Mouse (Mus musculus) lung, adult 2 months (tissue): Measurements from ENCODE around the gene Tor3a. TPM values are rescaled to one million over a fixed set of nuclear protein-coding genes. Genes with fewer than 3 reads are reported as not detected.

Experiments used
- DNase-seq: peaks from one replicate; pipeline ENCODE4 v3.0.0; 2022
- H3K4me1 ChIP-seq: fragments of 200-500 bp; 2 replicates; pipeline ENCODE4 v1.6.1; 2011; ENCODE audit warnings: low read length; ENCODE audit not compliant: control insufficient read depth, insufficient read depth
- H3K4me3 ChIP-seq: fragments of 200-500 bp; replicated peaks from 2 replicates; pipeline ENCODE3; 2011; ENCODE audit warnings: low read depth, mild to moderate bottlenecking, control low read depth, low read length; ENCODE audit errors: extremely low read depth
- CTCF ChIP-seq: fragments of 200-500 bp; IDR thresholded peaks from 2 replicates; pipeline ENCODE4 v1.5.1; 2011; ENCODE audit warnings: mild to moderate bottlenecking, low read length, control low read depth; ENCODE audit not compliant: insufficient read depth
- POLR2A ChIP-seq: fragments of 200-500 bp; IDR thresholded peaks from 2 replicates; pipeline ENCODE4 v1.6.1; 2011; ENCODE audit warnings: low read depth, mild to moderate bottlenecking, control low read depth, low read length, borderline replicate concordance; ENCODE audit errors: extremely low read depth
- WGBS: fragments of 180-500 bp; shearing (Covaris S2); methylation state at CpG from one replicate; pipeline ENCODE4 v1.1.7; 2018; 5-methylcytosine and 5-hydroxymethylcytosine counted together
- polyA plus RNA-seq: library from polyadenylated mRNA; depleted of rRNA; stranded (reverse); fragments of >200 nt; gene quantifications from 2 replicates; pipeline ENCODE4 v1.2.3, GENCODE M21; 2012

Gene Tor3a
- polyA plus RNA-seq, 1 experiment, result 73.2 TPM

DNA sequence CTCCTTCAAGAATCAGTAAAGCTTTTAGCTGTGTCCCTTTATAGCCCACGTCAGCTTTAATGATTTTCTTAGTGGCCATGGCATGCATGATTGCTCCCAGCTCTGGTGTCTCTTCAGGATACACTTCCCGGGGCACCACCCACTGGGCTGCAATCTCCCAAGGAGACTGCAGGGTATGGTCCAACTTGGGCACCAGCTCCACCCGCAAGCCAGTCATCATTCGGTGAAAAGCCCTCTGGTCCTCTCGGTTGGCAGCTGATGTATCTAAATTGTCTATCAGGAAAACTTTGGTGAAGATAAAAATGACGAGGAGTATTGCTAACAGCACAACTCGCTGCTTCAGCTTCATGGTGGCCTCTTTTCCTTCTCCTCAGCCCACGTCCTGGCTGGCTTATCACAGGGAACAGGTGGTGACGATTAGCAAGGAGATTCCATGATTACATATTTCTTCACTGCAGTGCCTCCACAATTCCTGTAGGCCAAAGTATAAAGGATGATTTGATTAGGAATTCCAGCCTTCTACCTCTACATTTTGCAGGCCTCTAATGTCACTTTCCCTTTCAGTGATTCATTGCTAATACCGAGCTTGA lies 31.6 kb upstream of the Tor3a start:
- 83% methylated on average over 10 of the region's 10 CpGs for WGBS
- TF ChIP-seq CTCF, result no peak
- no peak for TF ChIP-seq POLR2A
- Histone ChIP-seq H3K4me1 (no peaks in the 10 kb centered on the region), H3K4me3 (no peak overlapping the region)
- no peak for DNase-seq

DNA sequence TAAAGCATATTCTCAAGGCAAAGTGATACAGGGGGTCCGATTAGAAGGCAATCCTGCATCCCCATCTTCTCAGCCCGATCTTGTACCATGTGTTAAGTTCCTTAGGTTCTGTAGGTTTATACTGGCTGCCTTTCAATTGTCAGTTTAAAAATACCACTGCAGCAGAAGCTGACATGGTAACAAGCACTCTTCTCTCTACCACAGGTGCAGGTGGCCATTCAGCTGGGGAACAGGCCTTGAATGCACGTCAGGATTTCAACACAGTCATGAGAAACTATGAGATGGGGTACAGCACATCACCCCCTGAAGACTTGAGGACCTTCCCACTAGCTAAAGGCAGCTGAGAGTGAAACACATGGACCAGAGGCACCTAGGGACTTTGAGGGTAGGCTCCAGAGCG lies 29.3 kb upstream of the Tor3a start:
- 94% methylated on average over 4 of the region's 4 CpGs for WGBS
- Histone ChIP-seq H3K4me1 (no peaks in the 10 kb centered on the region), H3K4me3 (no peak overlapping the region)
- TF ChIP-seq CTCF (no peak), POLR2A (no peak)
- DNase-seq, result no peak

DNA sequence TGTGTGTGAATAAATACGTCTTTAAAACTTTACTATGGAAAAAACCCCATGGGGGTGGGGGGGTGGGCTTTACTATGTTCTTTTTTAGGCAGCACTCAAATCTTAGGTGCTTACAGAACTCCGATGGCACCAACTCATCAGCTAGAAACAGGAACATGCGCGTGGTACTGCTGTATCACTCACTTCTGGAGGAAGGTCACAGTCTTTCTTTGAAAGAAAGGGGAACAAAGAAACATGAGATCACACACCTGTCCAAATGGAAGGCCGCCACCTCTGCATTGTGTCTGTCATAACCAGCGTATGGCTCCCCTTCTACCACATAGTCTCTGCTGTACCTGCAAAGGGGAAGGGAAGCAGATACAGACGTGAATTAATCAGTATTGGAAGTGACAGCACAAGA lies 28.0 kb upstream of the Tor3a start:
- Histone ChIP-seq H3K4me3 (no peak overlapping the region), H3K4me1 (no peaks in the 10 kb centered on the region)
- 90% methylated on average over 7 of the region's 7 CpGs for whole genome bisulfite sequencing
- DNase-seq, result no peak
- TF ChIP-seq CTCF (no peak), POLR2A (no peak)

DNA sequence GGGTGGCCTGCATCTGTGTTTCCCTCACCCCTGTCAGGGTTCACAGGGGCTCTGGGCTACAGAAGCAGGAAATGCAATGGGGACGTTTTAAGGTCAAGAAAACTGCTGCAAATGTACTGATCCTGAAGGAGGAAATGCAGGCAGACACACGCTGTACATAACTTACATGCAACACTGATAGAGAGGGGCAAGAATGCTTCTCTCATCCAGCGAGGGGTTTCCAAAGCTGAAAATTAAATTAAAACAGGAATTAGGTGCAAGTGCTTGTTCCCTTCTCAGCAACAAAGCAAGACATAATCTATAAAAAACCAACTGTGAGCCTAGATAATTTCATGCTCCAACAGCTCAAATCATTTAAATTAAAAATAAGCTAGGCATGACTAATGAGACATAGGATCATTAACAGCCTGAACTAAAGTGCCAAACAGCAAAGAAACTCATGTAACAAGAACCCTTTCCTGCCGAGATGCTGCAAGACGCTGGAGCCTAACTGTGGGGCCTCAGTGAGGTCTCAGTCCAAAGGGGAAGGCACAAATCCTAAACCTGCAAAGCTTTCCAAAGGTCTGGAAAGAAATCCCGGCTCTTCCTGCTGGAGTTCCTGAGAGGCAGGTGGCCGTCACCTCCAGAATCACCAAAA lies 12.0 kb upstream of the Tor3a start:
- Histone ChIP-seq H3K4me3 (no peak overlapping the region), H3K4me1 (no peaks in the 10 kb centered on the region)
- WGBS, result 78% methylated on average over 7 of the region's 7 CpGs
- no peak for DNase-seq
- no peak for TF ChIP-seq CTCF
- TF ChIP-seq POLR2A, result no peak

DNA sequence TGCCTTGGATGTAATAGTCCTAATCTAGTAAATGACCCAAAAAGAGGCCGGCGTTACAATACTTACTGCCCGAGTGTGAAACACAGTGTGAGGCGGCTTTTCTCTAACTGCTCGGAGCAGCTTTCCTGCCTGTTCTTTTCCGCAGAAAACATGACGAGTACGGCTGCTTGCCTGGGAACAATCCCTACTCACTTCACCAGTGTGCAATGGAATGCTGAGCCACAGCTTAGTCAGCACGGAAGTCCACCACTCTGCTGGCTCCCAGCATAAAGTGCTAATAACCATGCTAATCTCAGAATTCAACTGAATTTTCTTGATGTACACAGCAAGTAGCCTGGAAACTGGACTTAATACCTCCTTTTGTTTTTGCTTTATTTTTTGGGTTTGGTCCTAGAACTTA lies 5.4 kb upstream of the Tor3a start:
- Histone ChIP-seq H3K4me3 (no peak overlapping the region), H3K4me1 (no peaks in the 10 kb centered on the region)
- WGBS, result 86% methylated on average over 9 of the region's 9 CpGs
- no peak for DNase-seq
- no peak for TF ChIP-seq CTCF

DNA sequence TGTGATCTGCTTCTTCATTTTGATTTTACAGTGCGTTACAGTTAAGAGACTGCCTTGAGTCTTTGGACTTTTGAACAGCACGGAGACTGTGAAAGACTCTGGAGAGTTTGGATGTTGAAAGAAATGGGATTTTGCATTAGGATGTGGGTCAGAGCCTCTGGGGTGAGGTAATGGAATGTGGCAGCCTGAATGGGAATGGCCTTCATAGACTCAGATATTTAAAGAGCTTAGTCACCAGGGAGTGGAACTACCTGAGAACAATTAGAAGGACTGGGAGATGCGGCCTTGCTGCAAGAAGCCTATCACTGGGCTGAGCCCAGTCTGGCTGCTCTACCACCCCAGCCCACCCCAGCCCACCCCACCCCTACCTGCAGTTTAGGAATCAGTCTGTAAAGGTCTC lies 3.1 kb upstream of the Tor3a start:
- no peak for DNase-seq
- WGBS, result 92% methylated on average over 3 of the region's 3 CpGs
- Histone ChIP-seq H3K4me3 (no peak overlapping the region), H3K4me1 (peaks cover 5% of the 10 kb centered on the region; the same call in 1 of the 2 replicates)
- TF ChIP-seq POLR2A (no peak), CTCF (no peak)

DNA sequence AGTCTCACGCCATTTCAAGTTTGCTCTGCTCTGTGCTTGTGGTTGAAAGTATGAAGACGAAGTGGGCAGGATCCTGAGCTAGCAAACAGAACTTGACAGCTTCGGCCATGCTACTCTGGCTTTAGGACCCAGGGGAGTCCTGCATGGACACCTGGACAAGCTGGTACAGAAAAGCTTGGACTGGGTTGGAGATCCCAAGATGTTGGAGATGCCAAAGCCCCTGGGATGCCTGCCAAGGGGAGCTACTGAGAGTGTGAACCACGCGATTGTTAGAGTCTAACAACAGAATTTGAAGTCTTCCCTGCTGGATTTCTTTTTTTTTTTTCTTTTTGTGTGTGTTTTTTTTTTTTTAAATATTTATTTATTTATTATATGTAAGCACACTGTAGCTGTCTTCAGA lies 2.4 kb upstream of the Tor3a start:
- Histone ChIP-seq H3K4me3 (no peak overlapping the region), H3K4me1 (peaks cover 5% of the 10 kb centered on the region; the same call in 1 of the 2 replicates)
- DNase-seq, result no peak
- TF ChIP-seq POLR2A, result no peak
- no peak for TF ChIP-seq CTCF
- WGBS, result 60% methylated on average over 5 of the region's 5 CpGs

DNA sequence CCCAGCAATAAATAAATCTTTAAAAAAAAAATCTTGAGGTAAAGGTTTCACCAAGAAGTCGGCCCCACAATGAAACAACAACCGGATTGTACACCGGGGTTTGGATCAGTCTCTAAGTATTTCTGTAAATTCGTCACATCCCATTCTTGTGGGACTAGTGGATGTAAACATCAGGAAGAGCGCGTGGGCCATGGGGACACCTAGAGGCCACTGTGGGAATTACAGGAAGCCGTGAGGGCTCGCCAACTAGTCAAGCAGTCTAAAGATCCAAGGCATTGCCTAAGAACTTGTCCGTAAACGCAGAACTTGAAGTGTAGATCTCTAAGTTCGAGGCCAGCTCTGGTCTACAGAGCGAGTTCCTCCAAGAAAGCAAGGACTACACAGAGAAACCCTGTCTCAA lies 2.0 kb upstream of the Tor3a start:
- TF ChIP-seq POLR2A, result no peak
- TF ChIP-seq CTCF, result peak; percentile 86
- Histone ChIP-seq H3K4me1 (peaks cover 5% of the 10 kb centered on the region; the same call in 1 of the 2 replicates), H3K4me3 (no peak overlapping the region)
- 26% methylated on average over 12 of the region's 12 CpGs for WGBS
- peak; percentile 70 for DNase-seq

DNA sequence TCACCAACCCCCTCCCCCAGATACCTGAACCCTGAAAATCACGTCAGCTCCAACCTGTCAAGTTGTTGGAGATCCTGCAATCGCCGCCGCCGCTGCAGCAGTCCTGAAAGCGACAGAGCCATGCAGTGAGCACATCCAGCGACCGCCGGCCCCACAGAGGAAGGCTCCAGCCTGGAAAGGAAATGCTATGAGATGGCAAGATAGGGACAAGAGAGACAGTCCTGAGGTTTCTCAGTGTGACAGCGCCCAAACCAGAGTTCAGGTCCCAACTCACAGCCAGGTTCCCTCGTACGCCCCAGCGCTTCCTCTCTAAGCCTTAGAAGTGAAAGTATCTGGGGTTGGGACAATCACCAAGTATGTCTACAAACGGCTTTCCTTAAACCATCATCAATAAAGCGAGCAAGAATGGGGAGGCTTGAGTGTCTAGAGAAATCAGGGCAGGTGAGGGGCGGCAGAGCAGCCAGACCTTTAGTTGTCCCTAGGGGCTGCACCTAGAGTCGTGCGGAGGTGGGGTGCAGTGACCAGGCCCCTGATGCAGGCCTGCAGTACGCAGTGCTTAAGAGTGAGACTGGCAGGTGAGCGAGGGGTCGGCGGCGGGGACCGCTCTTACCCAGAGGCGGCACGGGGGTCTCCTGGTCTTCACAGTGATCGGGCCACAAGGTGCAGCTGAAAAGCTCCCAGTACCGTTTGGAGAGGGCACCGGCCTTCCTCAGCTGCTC lies 521 bp downstream of the Tor3a start:
- DNase-seq, result peak; percentile 59
- peak overlapping the region; percentile 80 for H3K4me3 ChIP-seq
- peaks cover 18% of the 10 kb centered on the region for H3K4me1 ChIP-seq
- 0% methylated on average over 29 of the region's 29 CpGs for WGBS
- TF ChIP-seq CTCF (no peak), POLR2A (no peak; the same call in 1 of the 2 replicates)

DNA sequence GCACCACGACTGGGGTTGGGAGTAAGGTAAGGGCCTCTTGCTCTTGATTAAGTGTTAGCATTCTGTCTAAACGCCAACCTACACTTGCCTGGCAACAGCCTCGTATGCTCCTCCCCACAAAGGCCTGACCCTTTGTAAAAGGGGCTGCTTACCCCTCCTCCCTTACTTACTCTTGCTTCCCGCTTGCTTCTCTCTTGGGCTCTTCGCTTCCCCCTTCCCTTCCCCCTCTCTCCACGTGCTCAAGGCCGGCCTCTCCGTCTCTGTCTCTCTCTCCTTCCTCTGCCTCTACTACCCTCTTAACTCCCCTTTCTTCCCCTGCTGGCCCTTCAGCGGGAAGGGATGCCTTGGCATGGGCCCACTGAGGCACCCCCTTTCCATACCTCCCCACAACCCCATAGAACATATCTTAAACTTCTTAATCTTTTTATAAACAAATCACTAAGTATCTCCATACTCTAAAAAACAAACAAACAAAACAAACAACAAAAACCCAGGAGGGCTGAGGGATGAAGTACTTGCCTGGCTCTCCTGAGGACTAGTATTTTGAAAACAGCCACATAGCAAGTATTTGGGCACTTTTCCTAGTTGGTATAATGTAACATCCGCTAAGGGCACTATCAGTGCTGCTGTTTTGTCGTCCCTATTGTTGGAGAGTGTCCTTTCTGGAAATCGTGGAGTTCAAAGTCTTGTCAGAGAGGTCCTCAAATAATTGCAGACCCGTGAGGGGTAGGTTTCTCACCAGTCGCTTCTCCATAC lies 1.3 kb downstream of the Tor3a start:
- DNase-seq, result peak; percentile 27
- TF ChIP-seq CTCF (no peak), POLR2A (no peak)
- peak overlapping the region; percentile 80 for H3K4me3 ChIP-seq
- WGBS, result 13% methylated on average over 14 of the region's 14 CpGs
- H3K4me1 ChIP-seq, result peaks cover 22% of the 10 kb centered on the region
